Mouse (Mus musculus) fat pad, adult 2 months (tissue): ENCODE measurements around the gene Creb3l2.
"Not testable (repeated sequence)": the region's sequence is repeated elsewhere in the genome, so short reads cannot be mapped to it uniquely, and the experiment has no call there.

Experiments used
- DNase-seq: peaks from one replicate; pipeline ENCODE4 v3.0.0-alpha.2; 2011; ENCODE audit warnings: low read depth, low spot score; ENCODE audit errors: extremely low read depth

The Creb3l2 gene

DNA sequence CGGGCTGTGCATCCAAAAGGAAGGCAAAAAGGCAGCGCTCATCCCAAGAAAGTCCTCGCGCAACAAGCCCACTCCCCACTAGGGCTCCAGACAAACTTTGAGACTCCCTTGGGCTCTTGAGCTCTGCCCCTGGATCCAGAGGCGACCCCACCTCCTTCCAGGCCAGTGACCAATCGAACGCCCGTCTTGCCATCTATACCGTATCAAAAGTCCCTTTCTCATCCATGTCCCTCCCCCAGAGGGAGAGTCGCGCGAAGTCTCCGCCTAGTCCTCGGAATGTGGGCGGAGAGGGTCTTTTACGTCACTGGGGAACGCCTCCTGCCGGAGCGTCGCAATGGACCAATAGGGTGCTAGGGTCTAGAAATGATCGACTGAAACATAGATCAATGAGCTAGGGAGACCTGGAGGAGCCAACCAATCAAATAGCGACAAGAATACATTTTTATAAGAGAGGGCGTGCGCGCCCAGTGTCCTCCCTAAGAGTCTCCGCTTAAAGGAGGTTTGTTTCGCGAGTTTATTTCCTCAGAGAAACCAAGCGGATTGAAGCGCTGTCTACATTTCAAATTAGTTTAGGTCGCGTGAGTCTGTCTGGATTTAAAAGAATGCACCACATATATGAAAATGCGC is at the start of gene Creb3l2:
Creb3l2 (minus strand) TSS at position 106 of the 627 bp plus-strand sequence.
- DNase-seq: peak; percentile 96

DNA sequence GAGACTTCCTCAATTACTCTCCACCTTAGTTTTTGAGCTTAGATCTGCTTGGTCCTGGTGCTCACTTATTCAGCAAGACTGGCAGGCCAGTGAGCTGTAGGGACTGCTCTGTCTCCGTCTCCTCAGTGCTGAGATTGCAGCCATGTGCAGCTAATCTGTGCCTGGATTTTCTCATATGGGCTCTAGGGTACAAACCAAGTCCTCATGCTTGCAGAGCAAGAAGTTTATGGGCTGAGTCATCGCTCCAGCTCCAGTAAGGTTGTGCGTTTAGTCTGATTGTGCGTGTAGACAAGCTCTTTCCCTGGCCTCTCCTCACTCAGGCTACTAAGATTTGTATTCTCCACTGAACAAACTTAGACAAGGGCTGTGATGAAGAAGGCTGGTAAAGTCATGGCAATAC is 44.6 kb upstream of the Creb3l2 start:
- DNase-seq: no peak

DNA sequence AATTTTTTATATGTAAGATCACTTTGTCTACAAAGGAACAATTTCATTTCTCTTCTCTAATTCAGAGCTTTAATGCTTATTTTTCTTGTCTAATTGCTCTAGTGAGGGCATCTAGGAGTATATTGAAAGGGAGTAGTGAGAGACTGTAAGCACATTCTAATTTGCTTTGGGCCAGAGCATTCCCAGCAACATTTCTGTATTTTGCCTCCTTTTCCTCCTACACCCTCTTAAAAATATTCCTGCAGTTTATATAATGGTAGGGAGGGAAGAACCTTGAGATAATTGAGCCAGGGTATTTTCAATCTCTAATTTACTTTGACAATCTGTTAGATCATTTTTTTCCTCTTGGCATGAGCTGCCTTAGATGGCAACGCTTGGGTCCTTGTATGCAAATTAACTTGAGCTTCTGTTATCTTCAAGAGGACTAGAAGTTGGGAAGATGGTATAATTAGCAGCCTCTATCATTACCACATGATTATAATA is 42.7 kb upstream of the Creb3l2 start:
- DNase-seq: no peak

DNA sequence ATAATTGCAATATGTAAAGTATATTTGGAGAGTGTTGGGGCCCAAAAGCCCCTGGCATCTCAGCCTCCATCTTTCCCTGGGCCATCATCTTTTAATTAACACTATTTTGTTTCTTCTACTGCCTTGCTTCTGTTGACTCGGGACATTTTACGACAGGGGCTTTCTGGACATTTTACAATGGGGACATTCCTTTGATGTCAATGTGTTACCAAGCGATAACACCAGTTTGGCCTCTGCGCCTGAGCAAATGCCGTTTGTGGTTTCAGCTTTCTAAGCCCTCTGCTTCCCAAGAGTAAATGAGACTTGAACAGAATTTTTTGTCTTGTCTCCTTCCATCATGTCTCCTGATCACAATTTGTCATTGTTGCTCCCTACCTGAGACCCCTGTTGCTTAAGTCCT is 41.3 kb upstream of the Creb3l2 start:
- no peak for DNase-seq

DNA sequence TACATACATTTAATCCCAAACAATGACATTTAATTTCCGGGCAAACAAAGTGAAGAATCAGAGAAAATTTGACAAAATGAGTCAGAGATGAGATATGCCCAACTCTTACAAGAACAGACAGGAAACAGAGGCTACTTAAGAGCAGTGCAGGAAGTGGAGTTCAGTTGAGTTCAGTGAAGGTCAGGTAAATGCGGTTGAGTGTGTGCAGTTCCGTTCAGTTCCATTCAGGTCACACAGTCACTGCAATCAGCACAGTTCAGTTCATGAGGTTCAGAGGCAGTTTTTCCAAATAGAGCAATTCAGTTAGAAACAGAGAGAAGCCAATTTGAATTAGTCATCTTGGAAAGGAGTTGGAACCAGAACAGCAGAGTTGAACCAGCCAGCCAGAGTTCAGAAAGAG is 39.2 kb upstream of the Creb3l2 start:
- no peak for DNase-seq

DNA sequence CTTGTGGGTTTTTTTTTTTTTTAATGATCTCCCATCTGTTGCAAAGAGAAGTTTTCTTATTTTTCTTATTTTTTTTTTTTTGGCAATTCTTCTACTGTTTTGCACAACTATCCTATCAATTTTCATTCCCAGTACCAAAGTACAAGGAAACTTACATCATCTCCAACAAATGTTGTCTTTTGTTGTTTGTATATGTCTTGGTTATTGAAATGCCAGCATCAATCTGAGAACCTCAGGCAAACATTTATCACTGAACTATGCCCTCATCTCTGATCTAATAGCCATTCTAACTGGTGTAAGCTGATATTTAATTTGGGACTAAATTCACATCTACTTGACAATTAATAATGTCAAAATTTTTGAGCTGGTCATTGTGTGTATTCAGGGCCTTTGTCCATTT is 38.1 kb upstream of the Creb3l2 start:
- DNase-seq: no peak

DNA sequence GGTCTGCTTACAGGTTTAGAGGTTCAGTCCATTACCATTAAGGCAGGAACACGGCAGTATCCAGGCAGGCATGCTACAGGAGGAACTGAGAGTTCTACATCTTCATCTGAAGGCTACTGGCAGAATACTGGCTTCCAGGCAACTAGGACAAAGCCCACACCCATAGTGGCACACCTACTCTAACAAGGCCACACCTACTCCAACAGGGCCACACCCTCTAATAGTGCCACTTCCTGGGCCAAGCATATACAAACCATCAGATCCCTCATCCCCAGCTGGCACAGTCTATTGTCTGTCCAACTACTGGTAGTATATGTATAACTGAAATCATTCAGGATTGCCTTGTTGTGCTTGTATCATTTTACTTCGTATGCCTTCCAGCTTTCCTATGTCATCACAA is 36.5 kb upstream of the Creb3l2 start:
- DNase-seq: no peak

DNA sequence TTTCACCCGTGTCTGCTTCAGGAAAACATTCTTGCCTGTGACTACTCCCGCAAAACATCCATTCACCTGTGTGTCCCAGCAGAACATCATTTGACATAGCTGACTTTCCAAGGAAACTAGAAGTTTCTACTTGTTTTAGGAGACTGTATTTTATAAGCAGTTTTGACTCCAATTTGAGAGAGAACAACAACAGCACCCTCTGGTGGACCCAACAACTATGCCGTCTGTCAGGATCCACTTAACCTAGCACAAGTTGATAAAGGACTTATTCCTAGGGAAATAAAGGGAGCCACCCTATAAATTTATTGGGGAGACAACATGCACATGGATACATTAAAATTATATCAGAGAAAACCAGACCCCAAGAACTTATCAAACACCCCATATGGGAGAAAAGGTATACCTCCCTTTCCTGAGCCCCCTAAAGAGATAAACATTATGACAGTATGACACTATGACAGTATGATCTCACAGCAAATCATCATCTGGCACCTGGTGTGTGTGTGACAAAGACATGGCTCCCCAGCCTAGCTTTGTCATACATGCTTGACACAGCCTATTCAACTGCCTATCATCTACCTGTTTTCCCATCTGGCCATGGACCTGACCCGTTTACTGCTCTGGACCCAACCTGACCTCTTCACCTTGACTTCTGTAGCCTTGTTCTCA is 31.9 kb upstream of the Creb3l2 start:
- DNase-seq: no peak

DNA sequence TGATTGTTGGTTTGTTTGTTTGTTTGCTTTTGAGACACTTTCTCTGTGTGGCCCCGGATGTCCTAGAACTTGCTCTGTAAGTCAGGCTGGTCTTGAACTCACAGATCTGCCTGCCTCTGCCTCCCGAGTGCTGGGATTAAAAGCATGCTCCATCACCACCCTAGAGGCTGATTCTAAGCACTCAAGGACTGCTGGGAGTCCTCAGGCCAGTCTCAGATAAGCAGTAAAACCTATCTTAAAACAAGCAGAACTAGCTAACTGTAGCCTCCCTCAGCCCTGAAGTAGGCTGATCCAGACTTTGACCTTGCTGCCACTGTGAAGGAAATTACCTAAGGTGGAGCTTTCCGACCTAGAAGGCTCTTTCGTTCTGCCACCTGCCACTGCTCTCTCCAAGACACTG is 28.3 kb upstream of the Creb3l2 start:
- DNase-seq: no peak

DNA sequence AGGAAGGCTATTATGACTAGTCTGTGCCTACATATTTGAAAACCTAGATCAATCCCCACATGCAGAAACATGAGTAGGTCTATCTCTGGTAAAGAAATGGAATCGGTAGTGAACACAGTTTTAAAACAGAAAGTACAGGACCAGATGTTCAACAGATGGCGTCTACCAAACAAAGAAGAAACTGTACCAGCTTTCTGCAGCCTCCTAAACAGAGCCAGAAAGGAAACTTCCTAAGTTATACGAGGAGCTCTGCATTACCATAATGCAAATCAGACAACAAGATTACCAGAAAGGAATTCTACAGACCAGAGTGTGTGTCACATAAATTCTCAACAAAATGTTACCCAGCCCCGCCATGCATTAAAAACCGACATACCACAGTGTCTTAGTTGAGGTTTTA is 23.9 kb upstream of the Creb3l2 start:
- DNase-seq: no peak

DNA sequence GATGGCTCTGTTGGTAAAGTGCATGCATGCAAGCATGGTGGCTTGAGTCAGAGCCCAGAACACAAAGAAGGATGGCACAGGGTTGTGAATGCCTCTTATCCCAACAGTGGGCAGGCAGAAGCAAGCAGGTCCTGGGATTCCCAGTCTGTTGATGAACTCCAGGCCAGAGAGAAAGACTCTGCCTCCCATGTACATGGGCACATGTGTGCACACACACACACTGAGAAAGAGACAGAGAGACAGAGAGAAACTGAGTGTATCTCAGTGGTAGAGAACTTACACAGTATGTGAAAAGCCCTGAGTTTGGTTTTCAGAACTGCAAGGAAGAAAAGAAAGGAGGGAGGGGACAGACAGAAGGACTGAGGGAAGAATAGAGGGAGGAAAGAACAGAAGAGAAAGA is 23.4 kb upstream of the Creb3l2 start:
- no peak for DNase-seq

DNA sequence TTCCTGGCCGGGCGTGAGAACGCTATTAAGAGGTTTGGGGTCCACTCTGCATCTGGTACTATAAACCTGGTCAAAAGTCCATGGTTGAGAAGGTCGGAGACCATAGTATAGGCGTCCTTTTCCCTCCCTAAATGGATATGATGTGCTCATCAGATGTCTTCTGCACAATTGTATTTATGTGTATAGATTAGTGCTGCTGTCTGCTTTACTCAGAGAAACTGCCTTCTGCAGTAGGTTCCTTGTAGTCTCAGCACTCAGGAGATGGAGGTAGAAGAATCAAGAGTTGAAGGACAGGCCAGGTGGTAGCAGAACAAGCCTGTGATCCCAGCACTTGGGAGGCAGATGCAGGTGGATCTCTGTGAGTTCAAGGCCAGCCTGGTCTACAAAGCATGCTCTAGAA is 22.6 kb upstream of the Creb3l2 start:
- no peak for DNase-seq

DNA sequence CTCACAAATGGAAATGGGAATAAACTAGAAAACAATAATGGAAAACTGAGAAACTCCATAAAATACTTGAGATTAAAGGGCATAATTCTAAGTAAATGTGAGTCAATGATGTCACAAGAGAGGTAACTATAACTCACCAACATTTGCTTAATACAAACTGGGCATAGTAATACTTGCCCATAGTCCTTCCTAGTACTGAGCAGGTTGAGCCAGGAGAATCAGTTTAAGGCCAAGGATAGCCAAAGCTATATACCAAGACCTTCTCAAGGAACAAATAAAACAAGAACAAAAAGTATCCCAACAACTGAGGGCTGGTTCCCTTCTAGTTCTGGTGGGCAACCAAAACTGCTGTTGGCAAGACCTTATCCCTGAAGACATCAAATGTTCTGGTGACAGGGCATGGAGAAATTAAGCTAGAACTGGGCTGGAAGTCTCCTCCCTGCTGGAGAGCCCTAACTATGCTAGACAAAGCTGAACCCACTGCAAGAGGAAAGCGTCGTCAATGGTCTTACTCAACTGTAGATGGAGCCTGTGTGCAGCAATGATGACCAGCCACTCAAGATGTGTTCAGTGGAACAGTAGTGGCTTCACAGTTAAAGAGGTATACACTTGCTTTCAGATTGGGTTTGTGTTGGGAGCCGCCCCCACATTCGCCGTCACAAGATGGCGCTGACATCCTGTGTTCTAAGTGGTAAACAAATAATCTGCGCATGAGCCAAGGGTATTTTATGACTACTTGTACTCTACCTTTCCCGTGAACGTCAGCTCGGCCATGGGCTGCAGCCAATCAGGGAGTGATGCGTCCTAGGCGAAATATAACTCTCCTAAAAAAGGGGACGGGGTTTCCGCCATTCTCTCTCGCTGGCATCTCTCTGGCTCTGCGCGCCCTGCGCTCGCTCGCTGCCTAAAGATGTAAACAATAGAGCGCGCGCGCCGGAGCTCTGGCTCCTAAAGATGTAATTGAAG is 21.9 kb upstream of the Creb3l2 start:
- not testable (repeated sequence) for DNase-seq

DNA sequence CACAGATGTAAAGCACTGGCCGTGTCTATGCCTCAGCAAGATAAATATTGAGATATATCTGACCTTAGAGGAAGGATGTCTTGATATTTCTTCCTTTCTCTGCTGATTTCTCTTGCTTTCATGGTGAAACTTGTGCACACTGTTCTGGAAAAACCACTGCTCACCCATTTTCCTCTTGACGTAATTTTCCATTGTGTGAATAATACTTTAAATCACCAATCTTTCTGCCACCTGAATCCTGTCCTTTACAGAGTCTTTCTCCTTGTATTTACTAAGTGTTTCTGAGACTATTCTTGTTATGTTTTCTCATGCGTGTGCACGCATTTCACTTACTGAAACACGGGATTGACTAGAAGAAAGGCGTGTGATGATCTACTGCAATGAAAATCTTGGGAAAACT is 18.7 kb upstream of the Creb3l2 start:
- no peak for DNase-seq

DNA sequence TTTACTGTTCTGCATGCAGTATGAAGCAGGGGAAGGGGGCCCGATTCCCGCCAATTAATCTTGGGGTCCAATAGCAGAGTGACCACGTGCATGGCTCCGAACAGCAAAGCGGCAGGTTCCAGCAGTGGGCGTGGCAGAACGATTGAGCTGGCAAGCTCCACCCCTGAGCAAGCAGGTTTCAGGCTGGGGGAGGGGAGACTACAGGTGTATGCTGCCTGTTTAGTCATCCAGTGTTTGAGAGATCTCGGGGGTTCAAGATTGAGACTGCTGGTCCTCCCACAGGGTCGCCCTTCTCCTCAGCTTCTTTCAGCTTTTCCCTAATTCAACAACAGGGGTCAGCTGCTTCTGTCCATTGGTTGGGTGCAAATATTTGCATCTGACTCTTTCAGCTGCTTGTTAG is 17.7 kb upstream of the Creb3l2 start:
- not testable (repeated sequence) for DNase-seq

DNA sequence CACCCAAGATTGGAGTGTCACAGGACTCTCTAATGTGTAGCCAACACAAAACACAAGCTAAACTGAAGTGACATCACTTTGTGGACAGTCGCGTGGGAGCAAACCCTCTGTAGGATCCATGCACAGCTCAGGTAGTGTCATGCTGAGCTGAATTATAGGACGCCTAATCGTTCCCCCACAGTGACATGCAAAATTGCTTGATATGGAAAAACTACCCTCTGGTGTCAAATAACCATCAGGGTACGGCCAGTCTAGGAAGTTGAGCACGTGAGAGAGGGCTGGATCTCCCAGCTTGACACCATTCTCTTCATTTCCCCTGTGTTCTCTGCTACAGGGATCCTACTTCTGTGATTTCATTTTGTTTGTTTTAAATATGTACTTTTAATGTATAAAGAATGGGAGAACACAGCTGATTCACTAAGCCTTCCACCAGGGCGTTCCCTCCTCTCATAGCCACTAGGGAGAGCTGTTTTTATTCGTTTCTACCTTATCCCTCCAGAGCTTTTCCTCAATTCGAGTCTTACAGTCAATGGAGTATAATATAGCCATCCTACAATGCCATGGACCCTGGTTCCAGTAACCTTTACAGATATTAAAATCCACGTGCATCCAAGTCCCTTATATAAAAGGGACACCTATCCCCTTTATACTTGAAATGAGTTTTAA is 16.2 kb upstream of the Creb3l2 start:
- no peak for DNase-seq

DNA sequence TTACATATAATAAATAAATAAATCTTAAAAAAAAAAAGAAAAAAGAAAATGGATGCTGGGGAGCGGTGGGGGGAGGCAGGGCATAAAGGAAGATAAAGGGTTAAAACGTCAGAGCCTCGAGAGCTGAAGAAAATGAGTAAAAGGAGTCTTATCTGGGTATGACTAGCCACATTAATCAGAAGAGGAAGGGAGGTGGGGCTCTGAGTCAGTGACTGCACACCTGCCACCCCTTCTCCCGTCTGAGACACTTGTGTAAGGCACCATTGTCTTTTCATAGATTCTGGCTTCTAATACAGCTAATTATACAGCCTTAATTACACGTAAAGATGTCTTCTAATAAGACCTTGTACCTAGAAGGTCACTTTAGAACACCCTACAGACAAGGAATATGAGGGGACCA is 13.6 kb upstream of the Creb3l2 start:
- no peak for DNase-seq

DNA sequence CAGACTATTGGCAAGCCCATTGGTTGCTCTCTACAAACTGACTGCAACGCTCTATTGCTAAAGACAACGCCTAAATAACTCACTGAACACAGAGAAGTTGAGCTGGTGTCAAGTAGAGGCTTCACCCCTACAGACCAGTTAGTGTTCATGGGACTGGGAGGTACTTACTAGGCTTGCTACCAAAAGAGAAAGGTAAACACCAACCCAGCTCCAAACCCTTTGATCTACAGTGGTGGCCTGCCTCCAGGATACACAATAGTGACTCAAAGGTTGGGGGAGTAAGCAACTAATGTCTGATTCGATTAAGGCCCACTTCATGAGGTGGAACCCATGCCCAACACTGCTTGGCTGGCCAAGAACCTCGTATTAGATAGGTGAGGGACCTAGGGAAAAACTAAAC is 11.1 kb upstream of the Creb3l2 start:
- no peak for DNase-seq

DNA sequence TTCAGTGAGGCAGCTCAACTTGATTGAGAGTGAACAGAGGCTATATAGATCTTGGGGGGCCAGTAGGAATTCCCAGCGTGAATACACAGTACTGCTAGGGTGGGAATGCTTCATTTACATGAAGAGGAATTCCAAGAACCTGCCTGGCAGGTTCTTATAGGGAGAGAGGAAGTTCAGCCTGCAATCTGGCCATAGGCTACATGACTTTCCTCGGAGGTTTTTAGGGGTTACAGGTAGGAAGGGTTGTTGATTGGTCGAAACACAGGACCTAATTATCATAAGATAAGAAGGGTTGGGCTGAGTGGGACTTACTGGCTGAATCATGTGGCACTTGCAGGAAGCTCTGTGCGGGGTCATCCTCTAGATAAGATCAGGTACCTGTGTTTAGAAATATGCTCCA is 9.7 kb upstream of the Creb3l2 start:
- no peak for DNase-seq

DNA sequence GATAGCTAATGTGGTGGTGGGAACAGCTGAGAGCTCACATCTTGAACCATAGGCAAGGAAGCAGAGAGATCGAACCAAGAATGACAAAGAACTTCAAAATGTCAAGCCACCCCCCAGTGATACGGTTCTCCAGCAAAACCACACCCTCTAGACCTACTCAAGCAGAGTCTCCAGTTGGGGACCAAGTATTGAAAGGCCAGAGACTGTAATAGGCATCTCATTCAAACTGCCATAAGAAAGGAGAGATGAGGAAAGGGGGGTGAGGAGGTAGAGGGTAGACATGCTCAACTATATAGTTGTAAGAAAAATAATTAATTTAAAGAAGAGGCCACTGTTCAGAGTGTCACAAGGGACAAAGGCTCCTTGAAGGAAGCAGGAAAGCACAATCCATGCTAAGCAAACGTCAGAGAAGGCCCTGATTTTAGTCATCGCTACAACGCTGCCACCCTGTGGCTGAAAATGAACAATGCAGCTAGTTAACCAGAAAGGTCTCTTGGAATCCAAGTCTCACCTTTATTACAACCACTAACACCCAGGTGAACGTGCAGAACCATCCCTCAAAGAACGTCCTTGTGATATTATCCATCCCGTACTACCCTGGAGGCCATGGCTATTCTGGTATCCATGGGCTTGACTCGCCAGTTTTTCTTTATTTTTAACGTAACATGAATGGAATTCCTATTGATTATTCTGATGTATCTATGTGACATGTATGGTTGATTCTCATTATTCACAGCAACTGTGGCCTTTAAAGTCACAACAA is 5.9 kb upstream of the Creb3l2 start:
- no peak for DNase-seq
